Mouse (Mus musculus) limb, embryonic 12.5 days (tissue): ENCODE results near the gene Clp1. TPM values are rescaled to one million over a fixed set of nuclear protein-coding genes. Genes with fewer than 3 reads are reported as not detected.

Experiments used
- ATAC-seq: fragments of 200-750 bp; cut with Nextera tagmentation; 2 replicates; pipeline ENCODE4 v1.8.0; 2017; ENCODE audit warnings: low read depth, moderate TSS enrichment; ENCODE audit not compliant: insufficient number of reproducible peaks, insufficient read depth, low FRiP score, low TSS enrichment
- H3K27ac ChIP-seq: fragments of 300-500 bp; sonication (generic); 2 replicates; pipeline ENCODE4 v1.5.1; 2016; ENCODE audit warnings: mild to moderate bottlenecking, moderate library complexity
- H3K27me3 ChIP-seq: fragments of 300-500 bp; sonication (generic); 2 replicates; pipeline ENCODE4 v1.6.1; 2016; ENCODE audit warnings: mild to moderate bottlenecking, moderate library complexity
- H3K36me3 ChIP-seq: fragments of 300-500 bp; sonication (generic); 2 replicates; pipeline ENCODE4 v1.6.1; 2016; ENCODE audit warnings: mild to moderate bottlenecking, moderate library complexity
- H3K4me1 ChIP-seq: fragments of 300-500 bp; sonication (generic); replicated peaks from 2 replicates; pipeline ENCODE4 v1.6.1; 2016
- H3K4me2 ChIP-seq: fragments of 300-500 bp; sonication (generic); 2 replicates; pipeline ENCODE4 v1.6.1; 2016; ENCODE audit warnings: mild to moderate bottlenecking, moderate library complexity
- H3K4me3 ChIP-seq: fragments of 300-500 bp; sonication (generic); replicated peaks from 2 replicates; pipeline ENCODE4 v1.5.1; 2016; ENCODE audit warnings: mild to moderate bottlenecking
- H3K9ac ChIP-seq: fragments of 300-500 bp; sonication (generic); replicated peaks from 2 replicates; pipeline ENCODE4 v1.6.1; 2016; ENCODE audit warnings: mild to moderate bottlenecking, moderate library complexity
- H3K9me3 ChIP-seq: fragments of 300-500 bp; sonication (generic); 2 replicates; pipeline ENCODE4 v1.6.1; 2016; ENCODE audit warnings: mild to moderate bottlenecking, moderate library complexity
- WGBS: fragments of 180-500 bp; shearing (Covaris S2); methylation state at CpG from one replicate; pipeline ENCODE4 v1.1.7; 2016; 5-methylcytosine and 5-hydroxymethylcytosine counted together
- polyA plus RNA-seq: library from polyadenylated mRNA; unstranded; fragments of >200 nt; fragmentation: Nextera tagmentation; extraction: Ambion mirVana; gene quantifications from 2 replicates; pipeline ENCODE4 v1.2.1, GENCODE M21; 2016

Gene Clp1
- polyA plus RNA-seq, result 42.8 and 47.1 TPM in 2 replicates

DNA sequence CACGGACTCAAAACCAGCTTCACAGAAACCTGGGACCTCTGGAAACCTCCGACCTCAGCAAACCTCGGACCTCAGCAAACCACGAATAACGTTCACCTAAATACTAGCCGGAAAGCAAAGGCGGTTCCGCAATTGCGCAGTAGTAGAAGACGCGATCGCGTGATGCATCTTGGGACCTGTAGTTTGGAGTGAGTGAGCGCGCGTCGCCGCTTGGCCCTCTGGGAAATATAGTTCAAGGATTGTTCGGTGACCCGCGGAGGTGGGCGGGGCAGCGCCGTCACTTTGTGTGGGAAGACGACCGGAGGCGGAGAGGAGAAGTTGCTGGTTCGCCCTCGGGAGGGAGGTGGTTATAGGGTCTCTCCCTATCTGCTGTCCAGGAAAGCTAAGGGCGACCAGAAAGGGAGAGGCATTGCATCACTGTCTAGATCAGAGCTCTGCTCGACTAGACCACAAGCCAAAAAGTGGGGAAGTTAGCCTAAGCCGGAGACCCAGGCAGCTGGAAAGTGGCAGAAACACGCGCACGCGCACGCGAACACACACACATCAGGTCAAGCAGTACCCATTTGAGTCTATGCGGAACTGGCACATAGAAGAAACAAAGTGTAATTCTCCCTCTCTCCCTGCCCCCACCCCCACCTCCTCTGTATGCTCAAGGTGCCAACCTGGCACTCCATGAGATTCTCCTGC is at the start of gene Clp1:
Gene Clp1 (minus strand): TSS at position 179 of the 687 bp plus-strand sequence.
- peak; percentile 95 for ATAC-seq

DNA sequence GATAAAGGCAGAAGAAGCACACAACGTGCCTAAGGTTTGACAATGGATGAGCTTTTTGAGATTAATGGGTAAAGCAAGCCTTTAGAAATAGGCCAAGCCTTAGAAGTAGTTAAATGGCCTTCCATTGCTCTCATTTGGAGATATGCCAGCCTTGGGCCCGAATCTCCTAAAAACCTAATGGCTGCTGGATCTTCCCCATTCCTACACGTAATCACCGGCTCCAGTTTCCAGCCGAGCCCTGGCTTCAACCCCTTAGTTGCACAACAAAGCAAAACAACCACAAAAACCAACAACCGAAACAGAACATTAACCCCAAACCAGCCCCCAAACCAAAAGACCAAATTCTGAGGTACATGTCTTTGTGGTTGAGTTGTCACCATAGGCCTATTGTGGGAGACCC is 48.5 kb upstream of the Clp1 start:
- Histone ChIP-seq H3K4me2 (no peak overlapping the region), H3K9me3 (no peaks in the 10 kb centered on the region), H3K27ac (no peak overlapping the region), H3K4me3 (no peak overlapping the region), H3K9ac (no peak overlapping the region), H3K36me3 (no peaks in the 10 kb centered on the region), H3K27me3 (no peaks in the 10 kb centered on the region), H3K4me1 (peaks cover 14% of the 10 kb centered on the region)
- WGBS, result 88% methylated on average over 6 of the region's 6 CpGs
- no peak for ATAC-seq

More for the DNA sequence above, at the start of gene Clp1:
- under 1% methylated on average over 39 of the region's 39 CpGs for WGBS
- H3K4me3 ChIP-seq, result peak within 1 kb of the TSS; percentile 61
- H3K9me3 ChIP-seq, result no peaks in the 10 kb centered on the region
- peaks cover 7% of the 10 kb centered on the region for H3K4me1 ChIP-seq
- H3K9ac ChIP-seq, result peak within 1 kb of the TSS; percentile 63
- H3K27ac ChIP-seq, result peak within 1 kb of the TSS; percentile 62; the same call in 1 of the 2 replicates
- H3K4me2 ChIP-seq, result peak within 1 kb of the TSS; percentile 92
- H3K36me3 ChIP-seq, result peaks cover 30% of the 10 kb centered on the region
- no peaks in the 10 kb centered on the region for H3K27me3 ChIP-seq

- 65% methylated on average over 9 of the region's 9 CpGs for WGBS
- Histone ChIP-seq H3K4me3 (peak within 1 kb of the TSS; percentile 37), H3K4me2 (peak within 1 kb of the TSS; percentile 62), H3K36me3 (no peaks in the 10 kb centered on the region), H3K27ac (peak within 1 kb of the TSS; percentile 78), H3K27me3 (no peaks in the 10 kb centered on the region), H3K9ac (peak within 1 kb of the TSS; percentile 56), H3K4me1 (peaks cover 14% of the 10 kb centered on the region), H3K9me3 (no peaks in the 10 kb centered on the region)
- ATAC-seq, result no peak
Measured at GRCm38 (mm10) chr2:84775241-84775640, 48.1 kb upstream of the Clp1 start, which contains the start of gene Serping1. Gene Serping1 (minus strand): TSS chr2:84775444.

DNA sequence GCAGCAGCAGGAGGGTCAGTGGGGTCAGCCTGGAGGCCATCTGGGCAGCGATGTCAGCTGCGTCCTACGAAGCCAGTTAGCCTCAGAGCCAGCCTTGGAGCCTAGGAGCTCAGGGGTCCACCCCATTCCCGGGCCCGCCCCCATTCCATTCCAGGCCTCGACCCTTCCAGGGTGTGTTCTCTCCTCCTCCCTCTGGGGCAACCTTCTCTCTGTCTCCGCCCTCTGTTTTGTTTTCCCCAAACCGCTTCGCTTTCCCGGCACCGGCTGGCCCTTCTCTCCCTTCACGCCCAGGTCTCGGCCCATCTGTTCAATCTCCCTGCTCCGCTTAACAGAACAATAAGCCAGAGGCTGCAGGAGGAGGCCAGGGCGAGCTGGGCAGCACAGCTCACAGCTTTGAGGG is 47.6 kb upstream of the Clp1 start:
- ATAC-seq, result peak; percentile 83
- 0% methylated on average over 15 of the region's 15 CpGs for WGBS

DNA sequence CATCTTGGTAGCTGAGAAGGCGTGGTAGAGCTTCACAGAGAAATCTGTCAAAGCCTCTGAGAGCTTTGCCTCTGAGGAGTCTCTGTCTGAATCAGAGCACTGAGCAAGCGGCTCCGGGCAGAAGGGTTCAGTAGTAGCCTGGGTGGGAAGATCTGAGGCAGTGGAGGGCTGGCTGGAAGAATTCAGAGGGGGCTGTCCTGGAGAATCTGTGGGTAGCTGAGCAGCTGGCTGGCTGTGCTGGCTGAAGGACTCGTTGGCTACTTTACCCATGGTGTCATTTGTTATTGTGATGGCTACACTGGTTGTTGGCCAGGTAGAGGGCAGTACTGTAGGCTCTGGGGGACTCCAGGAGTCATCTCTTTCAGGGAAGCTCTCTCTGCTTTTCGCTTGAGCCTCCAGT is 46.0 kb upstream of the Clp1 start:
- peaks cover 14% of the 10 kb centered on the region for H3K4me1 ChIP-seq
- no peaks in the 10 kb centered on the region for H3K9me3 ChIP-seq
- H3K36me3 ChIP-seq, result no peaks in the 10 kb centered on the region
- WGBS, result 81% methylated on average over 5 of the region's 5 CpGs
- no peak overlapping the region for H3K4me3 ChIP-seq
- H3K27ac ChIP-seq, result no peak overlapping the region
- no peak overlapping the region for H3K4me2 ChIP-seq
- no peaks in the 10 kb centered on the region for H3K27me3 ChIP-seq
- H3K9ac ChIP-seq, result 0 out of 2 replicates have a peak overlapping the region, but pooled peaks have one; percentile 27
- no peak for ATAC-seq

More for the DNA sequence above, 47.6 kb upstream of the Clp1 start:
- H3K4me3 ChIP-seq, result peak overlapping the region; percentile 37
- no peaks in the 10 kb centered on the region for H3K27me3 ChIP-seq
- H3K4me1 ChIP-seq, result peaks cover 14% of the 10 kb centered on the region
- H3K27ac ChIP-seq, result peak overlapping the region; percentile 78
- peak overlapping the region; percentile 62 for H3K4me2 ChIP-seq
- H3K36me3 ChIP-seq, result no peaks in the 10 kb centered on the region
- peak overlapping the region; percentile 56 for H3K9ac ChIP-seq
- no peaks in the 10 kb centered on the region for H3K9me3 ChIP-seq

- Histone ChIP-seq H3K4me2 (no peak overlapping the region), H3K36me3 (no peaks in the 10 kb centered on the region), H3K9me3 (no peaks in the 10 kb centered on the region), H3K4me1 (peaks cover 14% of the 10 kb centered on the region), H3K27ac (no peak overlapping the region), H3K4me3 (no peak overlapping the region), H3K27me3 (no peaks in the 10 kb centered on the region), H3K9ac (no peak overlapping the region)
- ATAC-seq, result no peak
- WGBS, result 87% methylated on average over 4 of the region's 4 CpGs
Measured at GRCm38 (mm10) chr2:84772454-84772853, 45.3 kb upstream of the Clp1 start.

DNA sequence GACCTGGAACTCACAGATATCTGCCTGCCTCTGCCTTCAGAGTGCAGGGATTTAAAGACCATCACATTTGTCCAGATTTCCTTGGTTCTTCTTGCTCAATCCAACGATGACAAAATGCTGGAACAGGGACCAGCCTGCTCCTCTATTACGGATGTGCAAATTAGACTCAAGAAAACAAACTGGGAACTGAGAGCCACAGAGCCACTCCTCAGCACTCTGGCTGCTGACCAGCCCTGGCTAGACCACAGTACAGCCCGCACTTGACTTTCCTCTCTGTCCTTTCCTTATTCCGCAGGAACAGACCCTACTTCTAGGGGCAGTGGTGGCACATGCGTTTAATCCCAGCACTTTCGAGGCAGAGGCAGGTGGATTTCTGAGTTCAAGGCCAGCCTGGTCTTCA is 43.4 kb upstream of the Clp1 start:
- no peak for ATAC-seq
- no peak overlapping the region for H3K4me2 ChIP-seq
- no peak overlapping the region for H3K27ac ChIP-seq
- no peaks in the 10 kb centered on the region for H3K9me3 ChIP-seq
- no peaks in the 10 kb centered on the region for H3K27me3 ChIP-seq
- H3K9ac ChIP-seq, result no peak overlapping the region
- 77% methylated on average over 6 of the region's 6 CpGs for WGBS
- no peaks in the 10 kb centered on the region for H3K36me3 ChIP-seq
- H3K4me3 ChIP-seq, result no peak overlapping the region
- peaks cover 14% of the 10 kb centered on the region for H3K4me1 ChIP-seq

GRCm38 (mm10) chr2:84762818-84763217 is 35.7 kb upstream of the Clp1 start:
- H3K4me1 ChIP-seq, result no peaks in the 10 kb centered on the region
- no peak overlapping the region for H3K27ac ChIP-seq
- H3K36me3 ChIP-seq, result no peaks in the 10 kb centered on the region
- H3K4me2 ChIP-seq, result no peak overlapping the region
- H3K9me3 ChIP-seq, result no peaks in the 10 kb centered on the region
- no peaks in the 10 kb centered on the region for H3K27me3 ChIP-seq
- ATAC-seq, result no peak
- H3K9ac ChIP-seq, result no peak overlapping the region
- no peak overlapping the region for H3K4me3 ChIP-seq
- WGBS, result 48% methylated on average over 1 of the region's 1 CpGs

GRCm38 (mm10) chr2:84762295-84762694 is 35.1 kb upstream of the Clp1 start:
- Histone ChIP-seq H3K4me3 (no peak overlapping the region), H3K9ac (no peak overlapping the region), H3K36me3 (no peaks in the 10 kb centered on the region), H3K27ac (no peak overlapping the region), H3K4me2 (no peak overlapping the region), H3K9me3 (no peaks in the 10 kb centered on the region), H3K27me3 (no peaks in the 10 kb centered on the region), H3K4me1 (no peaks in the 10 kb centered on the region)
- ATAC-seq, result no peak
- WGBS, result 69% methylated on average over 4 of the region's 4 CpGs

DNA sequence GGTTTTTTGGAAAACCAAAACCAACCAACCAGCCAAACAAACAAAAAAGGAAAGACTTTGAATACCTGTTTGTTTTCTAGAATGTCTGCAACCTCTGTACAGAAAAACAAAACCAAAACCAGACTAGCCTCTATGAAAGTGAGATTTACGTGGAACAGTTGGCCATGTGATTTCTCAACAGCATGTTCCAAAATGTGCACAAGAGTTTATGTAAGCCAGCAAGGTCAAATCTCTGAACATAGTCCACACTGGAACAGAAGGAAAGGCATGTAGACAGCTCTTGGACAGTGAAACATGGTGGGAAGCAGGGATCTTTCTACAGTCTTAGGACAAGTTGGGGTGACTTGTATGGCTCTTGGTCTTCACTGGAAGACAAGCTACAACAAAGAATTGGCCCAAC is 34.7 kb upstream of the Clp1 start:
- Histone ChIP-seq H3K27me3 (no peaks in the 10 kb centered on the region), H3K27ac (no peak overlapping the region), H3K9ac (no peak overlapping the region), H3K36me3 (no peaks in the 10 kb centered on the region), H3K4me2 (no peak overlapping the region), H3K4me3 (no peak overlapping the region), H3K4me1 (no peaks in the 10 kb centered on the region), H3K9me3 (no peaks in the 10 kb centered on the region)
- ATAC-seq, result no peak
- 92% methylated on average over 1 of the region's 1 CpGs for WGBS

- no peak overlapping the region for H3K4me3 ChIP-seq
- H3K27ac ChIP-seq, result no peak overlapping the region
- H3K9me3 ChIP-seq, result no peaks in the 10 kb centered on the region
- H3K4me1 ChIP-seq, result no peaks in the 10 kb centered on the region
- no peak overlapping the region for H3K9ac ChIP-seq
- no peak overlapping the region for H3K4me2 ChIP-seq
- H3K36me3 ChIP-seq, result no peaks in the 10 kb centered on the region
- no peaks in the 10 kb centered on the region for H3K27me3 ChIP-seq
- no peak for ATAC-seq
- WGBS, result 85% methylated on average over 3 of the region's 3 CpGs
Measured at GRCm38 (mm10) chr2:84761309-84761708, 34.2 kb upstream of the Clp1 start.

DNA sequence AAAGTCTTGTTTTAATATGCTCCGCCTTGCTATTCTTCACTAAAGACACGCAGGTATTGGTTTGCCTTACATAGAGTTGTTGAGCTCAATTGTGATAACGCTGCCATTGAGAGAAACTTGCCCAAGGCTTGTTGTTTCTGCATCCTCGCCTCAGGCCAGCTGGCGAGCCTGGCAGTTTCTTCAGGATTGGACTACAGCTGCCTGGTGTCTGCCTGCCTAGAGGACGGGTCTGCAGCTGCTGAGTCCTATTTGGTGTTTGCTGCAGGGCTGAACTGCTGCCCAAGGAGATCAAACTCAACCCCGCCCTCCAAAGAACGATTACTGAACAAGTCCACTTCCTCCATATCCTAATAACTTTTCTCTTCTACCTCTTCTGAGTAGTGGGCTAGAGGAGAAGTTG is 33.6 kb upstream of the Clp1 start:
- ATAC-seq, result no peak
- Histone ChIP-seq H3K9me3 (no peaks in the 10 kb centered on the region), H3K4me3 (no peak overlapping the region), H3K27ac (no peak overlapping the region), H3K4me1 (no peaks in the 10 kb centered on the region), H3K9ac (no peak overlapping the region), H3K27me3 (no peaks in the 10 kb centered on the region), H3K36me3 (no peaks in the 10 kb centered on the region), H3K4me2 (no peak overlapping the region)
- 68% methylated on average over 8 of the region's 8 CpGs for WGBS
